Mouse (Mus musculus) thymus, postnatal 4 days (tissue): ENCODE measurements around the gene Gm49368.

Source experiments
- DNase-seq: peaks from one replicate; pipeline ENCODE4 v3.0.0; 2021

Gene Gm49368

DNA sequence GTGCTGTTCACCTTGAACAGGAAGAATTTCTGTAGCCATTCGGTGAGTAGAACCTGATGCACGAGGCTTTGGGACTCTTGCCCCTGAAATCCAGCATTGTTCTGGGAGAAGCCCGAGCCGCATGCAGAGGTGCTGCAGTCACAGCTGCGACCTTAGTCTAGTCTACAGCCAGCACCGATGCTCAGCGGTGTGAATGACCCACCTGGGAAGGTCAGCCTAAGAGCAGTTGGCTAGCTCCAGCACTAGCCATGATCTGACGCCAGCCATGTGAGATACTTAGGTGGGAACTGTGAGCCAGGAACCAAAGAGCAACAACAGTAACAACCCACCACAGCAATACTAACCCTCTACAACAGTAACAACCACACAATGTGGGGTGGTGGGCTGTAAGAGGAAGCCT lies 4.6 kb upstream of the Gm49368 start:
- DNase-seq, result peak; percentile 41

GRCm38 (mm10) chr7:128058576-128058975 lies 3.9 kb upstream of the Gm49368 start:
- peak; percentile 79 for DNase-seq

DNA sequence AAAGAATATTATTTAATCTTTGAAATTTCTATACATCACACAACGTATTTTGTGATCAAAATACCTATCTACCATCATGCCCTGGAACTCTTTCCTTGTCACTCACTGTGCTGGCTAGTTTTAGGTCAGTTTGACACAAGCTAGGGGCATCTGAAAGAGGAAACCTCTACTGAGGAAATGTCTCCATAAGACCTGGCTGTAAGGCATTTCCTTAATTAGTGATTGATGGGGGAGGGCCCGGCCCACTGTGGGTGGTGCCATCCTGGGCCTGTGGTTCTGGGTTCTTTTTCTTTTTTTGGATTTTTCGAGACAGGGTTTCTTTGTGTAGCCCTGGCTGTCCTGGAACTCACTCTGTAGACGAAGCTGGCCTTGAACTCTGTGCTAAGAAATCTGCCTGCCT lies 3.4 kb upstream of the Gm49368 start:
- DNase-seq, result no peak

DNA sequence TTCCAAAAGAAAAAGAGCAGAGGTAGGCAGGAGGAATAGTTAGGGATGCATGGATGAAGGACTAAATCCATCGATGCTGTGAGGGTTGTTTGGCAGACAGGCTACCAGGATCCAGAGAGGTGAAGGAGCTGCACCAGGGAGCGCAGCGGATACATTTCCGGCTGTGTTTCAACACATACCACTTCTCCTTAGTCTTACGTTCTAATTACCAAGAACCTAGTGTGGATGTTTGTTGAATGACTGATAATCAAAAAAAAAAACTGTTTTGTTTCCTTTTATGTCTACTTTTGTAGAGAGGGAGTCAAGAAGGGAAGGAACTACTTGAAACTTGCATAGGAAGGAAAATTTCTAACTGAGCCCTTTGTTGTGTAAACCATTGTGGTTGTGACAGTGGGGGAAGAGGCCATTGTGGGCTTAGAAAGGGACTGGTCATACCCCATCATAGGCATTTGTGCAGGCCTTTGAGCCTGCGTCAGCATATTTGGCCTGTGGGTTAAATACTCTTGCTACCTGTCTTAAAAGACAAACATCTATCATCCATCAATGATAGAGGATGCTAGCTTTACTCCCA lies 813 bp downstream of the Gm49368 start:
- DNase-seq, result no peak

DNA sequence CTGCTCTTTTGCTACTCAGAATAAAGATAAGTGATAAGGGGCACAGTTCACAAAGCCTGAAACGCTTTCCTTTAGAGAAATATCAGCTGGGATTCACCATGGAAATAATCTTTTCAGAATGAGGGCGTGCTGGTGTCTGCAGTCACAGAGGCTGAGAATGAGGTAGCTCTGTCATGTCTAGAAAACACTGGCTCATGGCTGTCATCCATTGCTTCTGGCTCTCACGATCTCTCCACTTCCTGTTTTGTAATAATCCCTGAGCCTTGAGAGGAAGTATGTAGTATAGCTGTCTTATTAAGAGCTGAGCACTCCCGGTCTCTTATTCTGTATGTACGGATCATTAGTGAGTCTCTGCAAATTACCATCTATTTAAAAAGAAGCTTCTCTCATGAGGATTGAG lies 3.1 kb downstream of the Gm49368 start:
- no peak for DNase-seq

- DNase-seq, result peak; percentile 53
Measured at GRCm38 (mm10) chr7:128067847-128068246, 5.4 kb downstream of the Gm49368 start.

GRCm38 (mm10) chr7:128069844-128070243 lies 7.4 kb downstream of the Gm49368 start:
- DNase-seq, result no peak

GRCm38 (mm10) chr7:128071816-128072215 lies 9.3 kb downstream of the Gm49368 start:
- DNase-seq, result no peak

DNA sequence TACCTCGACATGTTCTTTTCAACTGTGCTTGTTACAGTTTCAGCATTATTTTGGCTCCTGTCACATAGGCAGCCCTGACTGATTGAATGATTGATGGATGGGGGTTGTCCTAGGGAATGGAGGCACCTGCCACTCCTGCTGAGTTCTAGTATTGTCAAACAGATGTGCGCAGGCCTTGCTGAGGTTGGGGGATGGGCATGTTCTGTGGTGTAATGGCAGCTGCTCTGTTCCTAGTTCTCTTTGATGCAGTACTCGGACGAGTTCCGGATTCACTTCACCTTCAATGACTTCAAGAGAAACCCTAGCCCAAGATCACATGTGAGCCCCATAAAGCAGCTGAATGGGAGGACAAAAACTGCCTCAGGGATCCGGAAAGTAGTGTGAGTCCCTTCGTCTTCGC lies 17.5 kb downstream of the Gm49368 start:
- peak; percentile 88 for DNase-seq

DNA sequence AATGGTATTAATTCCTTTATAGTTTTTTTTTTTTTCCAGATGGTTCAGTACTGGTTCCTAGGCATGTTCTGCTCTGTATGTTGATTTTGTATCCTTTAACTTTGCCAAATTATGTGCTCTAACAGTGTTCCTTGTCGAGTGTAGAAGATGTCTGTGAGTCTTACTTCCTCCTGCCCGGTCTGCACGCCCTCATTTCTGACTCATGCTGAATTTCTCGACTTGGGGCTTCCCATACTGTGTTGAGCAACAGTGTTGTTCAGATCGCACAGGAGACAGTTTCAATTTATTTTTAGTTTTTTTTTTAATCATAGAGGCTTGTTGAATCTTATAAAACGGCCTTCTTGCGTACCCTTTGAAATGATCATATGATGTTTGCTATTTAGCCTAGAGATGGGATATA lies 26.7 kb downstream of the Gm49368 start:
- no peak for DNase-seq

GRCm38 (mm10) chr7:128098135-128098534 lies 35.7 kb downstream of the Gm49368 start:
- no peak for DNase-seq

GRCm38 (mm10) chr7:128100742-128101357 lies 38.4 kb downstream of the Gm49368 start:
- no peak for DNase-seq

DNA sequence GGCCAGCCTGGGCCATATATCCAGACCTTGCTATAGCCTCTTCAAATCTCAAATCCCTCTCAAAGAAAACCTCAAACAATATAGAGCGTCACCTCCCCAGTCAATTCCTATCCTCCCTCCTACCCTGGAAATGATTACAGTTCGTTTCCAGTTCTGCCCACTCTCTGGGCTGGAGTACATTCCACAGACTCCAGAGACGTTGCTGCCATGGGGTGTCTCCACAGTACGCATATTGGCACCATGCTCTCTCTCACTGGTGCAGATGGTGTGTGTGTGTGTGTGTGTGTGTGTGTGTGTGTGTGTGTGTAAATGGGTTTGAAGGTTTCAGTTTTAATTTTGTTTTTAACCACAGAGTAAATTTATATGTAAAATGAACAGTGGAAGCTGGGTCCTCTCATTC lies 42.8 kb downstream of the Gm49368 start:
- no peak for DNase-seq

DNA sequence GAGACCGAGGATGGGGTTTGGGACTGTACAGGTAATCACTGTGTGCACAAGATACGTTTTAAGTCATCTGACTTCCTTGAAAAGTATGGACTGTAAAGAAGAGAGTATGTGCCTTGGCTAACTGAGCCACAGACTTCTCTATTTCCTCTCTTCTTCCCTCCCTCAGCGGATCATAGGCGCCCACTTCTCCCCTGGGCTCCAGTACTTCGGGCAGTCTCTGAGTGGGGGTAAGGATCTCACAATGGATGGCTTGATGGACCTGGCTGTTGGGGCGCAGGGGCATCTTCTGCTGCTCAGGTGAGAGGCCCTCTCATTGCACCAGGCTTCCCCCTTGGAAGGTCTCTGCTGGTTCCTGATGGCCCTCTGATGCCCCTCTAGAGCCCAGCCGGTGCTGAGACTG lies 45.0 kb downstream of the Gm49368 start:
- no peak for DNase-seq

GRCm38 (mm10) chr7:128110314-128110713 lies 47.8 kb downstream of the Gm49368 start:
- no peak for DNase-seq

GRCm38 (mm10) chr7:128112131-128112530 lies 49.6 kb downstream of the Gm49368 start:
- DNase-seq, result no peak

DNA sequence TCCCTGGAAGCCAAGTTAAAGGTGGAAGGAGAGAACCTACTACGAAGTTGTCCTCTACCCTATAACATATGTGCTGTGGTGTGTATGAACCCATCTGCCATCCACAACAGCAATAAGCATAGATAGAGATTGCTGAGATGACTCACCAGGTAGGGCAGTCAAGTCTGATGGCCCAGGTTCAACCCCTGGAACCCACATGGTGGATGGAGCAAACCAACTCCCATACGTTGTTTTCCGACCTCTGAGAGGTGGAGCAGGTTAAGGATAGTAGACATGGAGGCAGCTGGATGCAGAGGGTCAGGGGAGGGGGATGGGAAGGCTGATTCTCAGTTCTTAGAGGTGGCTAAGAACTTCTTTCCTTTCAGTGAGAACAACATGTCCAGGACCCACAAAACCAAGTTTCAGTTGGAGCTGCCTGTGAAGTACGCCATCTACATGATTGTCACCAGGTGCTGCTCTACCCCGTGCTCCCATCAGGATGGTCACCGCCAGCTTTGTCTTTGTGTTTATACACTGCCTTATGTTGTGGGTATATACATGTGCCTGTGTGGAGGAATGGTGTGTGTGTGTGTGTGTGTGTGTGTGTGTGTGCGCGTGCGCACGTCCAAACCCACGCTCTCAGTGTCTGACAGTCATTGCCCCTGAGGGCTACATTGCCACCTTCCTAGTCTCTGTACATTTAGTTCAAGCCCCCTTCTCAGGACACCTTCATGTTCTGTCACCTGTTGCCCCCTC lies 52.1 kb downstream of the Gm49368 start:
- no peak for DNase-seq

DNA sequence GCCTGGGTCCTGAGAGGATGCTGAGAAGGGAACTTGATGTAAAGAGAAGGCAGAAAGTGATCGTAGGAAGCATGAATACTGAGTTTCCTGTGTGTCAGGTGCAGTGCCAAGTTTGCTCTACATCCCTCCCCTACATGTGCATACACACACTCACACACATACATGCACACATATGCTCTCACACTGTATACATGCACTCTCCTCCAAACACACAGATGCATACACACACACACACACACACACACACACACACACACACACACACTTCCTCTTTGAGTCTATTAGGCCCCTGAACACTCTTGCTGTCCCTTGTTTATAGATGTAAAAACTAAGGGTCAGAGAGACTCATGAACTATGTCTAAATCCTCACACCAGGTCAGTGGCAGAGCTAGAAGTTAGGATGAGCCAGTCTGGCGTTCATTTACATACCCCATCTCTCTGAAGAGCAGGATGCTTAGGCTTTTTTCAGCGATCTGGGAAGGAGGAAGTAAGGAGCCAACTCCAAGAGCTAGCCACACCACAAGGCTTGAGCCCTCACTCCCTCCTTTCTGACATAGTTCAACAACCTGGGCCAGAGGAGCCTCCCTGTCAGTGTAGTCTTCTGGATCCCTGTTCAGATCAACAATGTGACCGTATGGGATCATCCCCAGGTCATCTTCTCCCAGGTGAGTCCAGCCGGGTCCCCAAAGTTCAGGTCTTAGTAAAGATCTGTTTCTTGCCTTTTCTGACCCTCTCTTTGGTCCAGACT lies 52.9 kb downstream of the Gm49368 start:
- DNase-seq, result no peak

DNA sequence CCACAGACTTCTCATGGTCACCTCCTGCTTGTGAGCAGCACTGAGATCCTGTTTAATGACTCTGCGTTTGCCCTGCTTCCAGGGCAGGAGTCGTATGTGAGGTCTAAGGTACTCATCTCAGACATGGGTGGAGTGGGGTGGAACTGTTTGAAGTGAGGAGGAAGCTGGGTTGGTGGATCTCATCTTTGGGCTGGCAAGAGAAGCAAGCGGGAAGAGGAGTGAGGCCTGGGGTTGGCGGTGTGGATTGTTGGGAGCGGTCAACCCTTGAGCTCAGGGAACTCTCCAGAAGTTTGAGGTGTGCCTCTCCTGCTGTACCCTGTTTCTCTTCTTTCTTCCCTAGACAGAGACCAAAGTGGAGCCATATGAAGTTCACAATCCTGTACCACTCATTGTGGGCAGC lies 53.9 kb downstream of the Gm49368 start:
- DNase-seq, result no peak

GRCm38 (mm10) chr7:128119726-128120490 lies 57.4 kb downstream of the Gm49368 start:
- no peak for DNase-seq

DNA sequence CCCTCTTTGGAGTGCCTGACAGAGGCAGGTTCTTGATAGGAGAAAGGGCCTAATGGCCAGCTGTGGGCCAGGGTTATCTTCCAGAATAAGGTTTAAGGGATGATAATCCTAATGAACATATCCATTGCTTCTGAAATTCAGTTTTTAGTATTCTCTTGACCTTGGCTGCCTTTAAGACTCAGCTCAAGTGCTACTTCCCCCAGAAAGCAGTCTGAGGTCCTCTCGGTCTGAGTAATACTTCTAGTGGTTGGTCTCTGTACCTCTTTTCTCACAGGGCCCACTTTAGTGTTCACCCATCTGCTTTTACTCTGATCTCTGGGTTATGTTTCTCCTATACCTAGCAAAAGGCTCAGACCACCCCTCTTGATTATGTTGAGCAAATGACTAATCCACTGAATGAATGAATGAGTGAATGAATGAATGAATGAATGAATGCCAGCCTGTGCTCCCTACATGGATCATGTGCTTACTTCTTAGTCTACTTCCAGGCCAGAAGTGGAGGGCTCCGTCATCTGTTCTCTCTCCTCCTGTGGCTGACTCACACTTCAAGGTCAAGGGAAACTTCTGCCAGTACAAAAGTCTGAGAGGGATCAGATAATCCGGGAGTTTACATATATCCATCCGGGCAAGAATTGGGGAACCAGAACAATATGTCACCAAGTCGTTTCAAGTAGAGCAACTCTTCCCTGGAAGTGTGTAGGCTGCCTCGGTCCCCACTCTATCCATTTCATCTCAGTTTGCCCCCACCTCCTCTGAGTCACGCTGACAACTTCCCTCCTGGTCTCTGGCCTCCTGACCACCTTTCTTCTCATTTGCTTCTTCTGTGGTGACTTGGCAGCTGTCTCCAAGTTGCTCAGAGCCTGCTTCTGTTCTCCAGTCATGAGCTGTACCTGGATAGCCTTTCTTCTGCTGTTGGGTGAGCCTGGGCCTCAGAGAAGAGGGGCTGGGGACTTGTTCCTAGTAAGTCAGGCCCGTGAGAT lies 66.5 kb downstream of the Gm49368 start, which contains the start of gene Itgax:
Itgax (plus strand) TSS at position 807 of the 980 bp plus-strand sequence.
- DNase-seq, result no peak

DNA sequence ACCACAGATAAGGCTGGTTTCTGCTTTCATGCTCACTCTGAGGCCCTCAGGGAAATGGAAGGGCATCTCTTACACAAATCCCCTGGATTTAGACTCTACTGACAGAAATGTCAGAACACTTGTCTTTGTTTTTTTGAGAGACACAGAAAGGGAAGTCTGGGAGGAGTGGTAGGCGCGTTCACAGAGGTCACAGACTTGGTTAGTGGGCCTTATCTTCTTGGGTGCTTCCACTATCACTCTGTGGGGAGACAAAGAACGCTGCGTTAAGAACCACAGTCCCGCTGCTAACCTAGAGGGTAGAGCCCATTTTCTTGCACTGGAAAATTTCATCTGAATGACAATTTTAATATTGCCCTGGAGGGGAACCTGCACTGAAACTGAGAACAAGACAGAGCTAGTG lies 69.7 kb downstream of the Gm49368 start:
- DNase-seq, result no peak
